Mouse (Mus musculus) megakaryocyte, embryonic 14.5 days (primary cell): ENCODE data around the gene Igsf21.

ENCODE experiments used
- FLI1 ChIP-seq: IDR thresholded peaks from 2 replicates; pipeline ENCODE4 v1.6.1; 2012; ENCODE audit warnings: low read length, inconsistent platforms, mixed read lengths
- GATA1 ChIP-seq: IDR thresholded peaks from 3 replicates; pipeline ENCODE4 v1.6.1; 2012; ENCODE audit warnings: mixed read lengths, low read length, inconsistent platforms, borderline replicate concordance

- TF ChIP-seq FLI1, result no peak
- TF ChIP-seq GATA1, result no peak
Observed at GRCm38 (mm10) chr4:140153101-140153500, 93.5 kb downstream of the Igsf21 start.
